Mouse (Mus musculus) stomach, postnatal 0 days (tissue): ENCODE measurements around the gene Pdzk1ip1.

Experiments
- CTCF ChIP-seq: IDR thresholded peaks from 2 replicates; pipeline ENCODE4 v1.5.1; 2016; ENCODE audit warnings: antibody characterized with exemption, low read depth, mild to moderate bottlenecking, moderate library complexity
- EP300 ChIP-seq: optimal IDR thresholded peaks from 2 replicates; pipeline ENCODE3; 2016; ENCODE audit warnings: antibody characterized with exemption

DNA sequence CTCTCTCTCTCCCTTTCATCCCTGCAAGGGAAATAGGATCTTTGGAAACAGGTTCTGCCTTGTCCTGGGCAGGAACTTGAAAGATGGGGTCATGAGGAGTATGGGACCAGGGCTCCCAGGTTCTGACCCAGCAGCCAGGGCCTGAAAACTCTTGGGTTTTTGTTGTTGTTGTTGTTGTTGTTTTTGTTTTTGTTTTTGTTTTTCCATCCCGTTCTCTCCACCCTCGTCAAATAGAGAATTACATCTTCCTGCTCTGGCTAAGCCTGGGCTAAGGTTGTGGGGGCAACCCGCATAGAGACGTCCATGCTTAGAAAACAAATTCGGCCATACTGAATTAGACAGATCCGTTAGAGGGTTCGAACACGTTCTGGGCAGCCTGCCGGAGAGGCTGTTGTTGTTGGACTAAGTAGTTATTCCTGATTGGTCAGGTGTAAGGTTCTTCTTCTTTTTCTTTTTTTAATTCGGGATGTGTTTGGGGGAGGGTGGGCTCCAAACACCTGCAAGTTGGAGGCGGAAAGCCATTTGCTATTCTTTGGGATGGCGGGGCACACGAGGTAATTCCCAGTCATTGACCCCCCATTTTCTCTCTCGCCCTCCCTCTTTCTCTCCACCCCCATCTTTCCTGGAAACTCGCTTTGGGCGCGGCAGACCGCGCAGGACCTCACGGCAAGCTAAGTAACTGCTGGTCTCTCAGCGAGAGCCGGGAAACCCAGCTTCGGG, 29.5 kb upstream of the Pdzk1ip1 start:
- TF ChIP-seq CTCF (no peak), EP300 (no peak)
